9 mouse cellular contexts compared by ENCODE assay signal in genomic region chr2:165692944-165693660, GRCm38 (mm10).
A peak's percentile ranks its signal among the peaks of the same experiment; 100 is the strongest.
DNase-seq lines count a peak whose midpoint lies in the region; ATAC-seq lines count a peak whose summit lies in the region.
"Had no signal": no experiment of that assay in that cellular context is flagged by ENCODE, and none has a peak within 500 bp of the region (broad histone marks: within the 10 kb centered on the region; RNA-seq: fewer than 3 reads in every experiment).

No protein-coding gene starts in this region.

- ATAC-seq in common myeloid progenitor, adult 5-6 weeks (replicated peaks; ENCODE audit: low read depth, poor library complexity, severe bottlenecking): peak; percentile 98
- no peak for ATAC-seq in forebrain, embryonic 12.5 days (ENCODE audit: low FRiP score)

- no peak overlapping the region for H3K4me2 ChIP-seq in forebrain, embryonic 12.5 days
- H3K4me2 ChIP-seq: liver, embryonic 15.5 days had no signal

- peak; percentile 46 for DNase-seq in ovary, adult 18-20 months (ENCODE audit: low spot score)
- no peak for DNase-seq in ovary, postnatal 10 days (ENCODE audit: low spot score)
- DNase-seq in kidney, adult 11 months: peak; percentile 66
- peak; percentile 84 for DNase-seq in lung, postnatal 36 days
- no peak for DNase-seq in yolk sac, embryonic 10.5 days (ENCODE audit: low spot score)
- no peak for DNase-seq in right cerebral cortex, postnatal 10 days (ENCODE audit: low spot score in 2 of 2)

- no peaks in the 10 kb centered on the region for H3K36me3 ChIP-seq in forebrain, embryonic 12.5 days (replicated peaks)
- H3K36me3 ChIP-seq: liver, embryonic 15.5 days had no signal

- H3K9me3 ChIP-seq in forebrain, embryonic 12.5 days: no peaks in the 10 kb centered on the region
- H3K9me3 ChIP-seq: liver, embryonic 15.5 days had no signal

- no peak overlapping the region for H3K27ac ChIP-seq in forebrain, embryonic 12.5 days
- H3K27ac ChIP-seq: liver, embryonic 15.5 days had no signal

- no peak overlapping the region for H3K4me3 ChIP-seq in forebrain, embryonic 12.5 days (replicated peaks)
- H3K4me3 ChIP-seq: liver, embryonic 15.5 days had no signal

- 86% methylated on average over 4 of the region's 4 CpGs for WGBS in forebrain, embryonic 12.5 days

- H3K4me1 ChIP-seq in forebrain, embryonic 12.5 days: 0 out of 2 replicates have a peak, but pooled peaks cover 4% of the 10 kb centered on the region
- H3K4me1 ChIP-seq: liver, embryonic 15.5 days had no signal

- H3K27me3 ChIP-seq in forebrain, embryonic 12.5 days: no peaks in the 10 kb centered on the region
- H3K27me3 ChIP-seq: liver, embryonic 15.5 days had no signal

- H3K9ac ChIP-seq in forebrain, embryonic 12.5 days: no peak overlapping the region
- H3K9ac ChIP-seq: liver, embryonic 15.5 days had no signal

Comparison
In these comparisons a context has a peak if more than half of its experiments do, and no peak if none do; other contexts are left out.
1. DNase-seq: peak in ovary, adult 18-20 months (single experiment), kidney, adult 11 months (single experiment) and lung, postnatal 36 days (single experiment); none in ovary, postnatal 10 days (single experiment), yolk sac, embryonic 10.5 days (single experiment) and right cerebral cortex, postnatal 10 days (0 of 2).